ENCODE assay signal across 8 mouse cellular contexts in genomic region chr3:89228180-89228549, GRCm38 (mm10). TPM values are rescaled to one million over a fixed set of nuclear protein-coding genes. Genes with fewer than 3 reads are reported as not detected.
DNase-seq lines count a peak whose midpoint lies in the region; ATAC-seq and TF ChIP-seq lines count a peak whose summit lies in the region.

No protein-coding gene starts in this region.

- H3K27me3 ChIP-seq in intestine, embryonic 16.5 days (replicated peaks; ENCODE audit: control insufficient read depth, insufficient read depth, low read length), result peaks cover 4% of the 10 kb centered on the region; the same call in 1 of the 2 replicates
- H3K27me3 ChIP-seq in limb, embryonic 13.5 days, result peaks cover 25% of the 10 kb centered on the region
- no peaks in the 10 kb centered on the region for H3K27me3 ChIP-seq in midbrain, embryonic 14.5 days (ENCODE audit: control insufficient read depth, insufficient read depth, low read length)
- H3K27me3 ChIP-seq in small intestine, adult 2 months (ENCODE audit: control insufficient read depth, insufficient read depth, low read length), result peaks cover 21% of the 10 kb centered on the region

- TF ChIP-seq POLR2A in small intestine, adult 2 months (IDR thresholded peaks at IDR 0.05; ENCODE audit: low read depth, low read length), result no peak

- no peak overlapping the region for H3K27ac ChIP-seq in intestine, embryonic 16.5 days (ENCODE audit: low read length)
- peak overlapping the region; percentile 88; the same call in 1 of the 2 replicates for H3K27ac ChIP-seq in limb, embryonic 13.5 days
- H3K27ac ChIP-seq in midbrain, embryonic 14.5 days (replicated peaks; ENCODE audit: low read depth, low read length), result peak overlapping the region; percentile 93; the same call in 1 of the 2 replicates
- peak overlapping the region; percentile 31 for H3K27ac ChIP-seq in small intestine, adult 2 months (ENCODE audit: insufficient read depth, low read depth, low read length)

- DNase-seq in left cerebral cortex, adult 18-20 months (ENCODE audit: low spot score in 2 of 2), result peak; percentile 85 to 87
- DNase-seq in left cerebral cortex, adult 11 months (ENCODE audit: low spot score), result no peak
- DNase-seq in embryo, embryonic 9.5 days (ENCODE audit: extremely low spot score), result peak; percentile 89
- DNase-seq in midbrain, embryonic 14.5 days, result peak; percentile 93

- peak overlapping the region; percentile 58 for H3K9ac ChIP-seq in intestine, embryonic 16.5 days (ENCODE audit: low read depth, low read length)
- H3K9ac ChIP-seq in limb, embryonic 13.5 days, result peak overlapping the region; percentile 64
- H3K9ac ChIP-seq in midbrain, embryonic 14.5 days (replicated peaks; ENCODE audit: low read length), result no peak overlapping the region

- under 1% methylated on average over 20 of the region's 20 CpGs for WGBS in intestine, embryonic 16.5 days
- 0% methylated on average over 20 of the region's 20 CpGs for WGBS in limb, embryonic 13.5 days
- WGBS in midbrain, embryonic 14.5 days, result under 1% methylated on average over 20 of the region's 20 CpGs
- WGBS in small intestine, adult 2 months, result 1% methylated on average over 20 of the region's 20 CpGs

- H3K4me1 ChIP-seq in intestine, embryonic 16.5 days (ENCODE audit: control insufficient read depth, insufficient read depth, low read length), result peaks cover 35% of the 10 kb centered on the region
- H3K4me1 ChIP-seq in limb, embryonic 13.5 days, result peaks cover 41% of the 10 kb centered on the region
- H3K4me1 ChIP-seq in midbrain, embryonic 14.5 days (ENCODE audit: control insufficient read depth, insufficient read depth, low read length), result peaks cover 44% of the 10 kb centered on the region
- peaks cover 10% of the 10 kb centered on the region for H3K4me1 ChIP-seq in small intestine, adult 2 months (ENCODE audit: control insufficient read depth, insufficient read depth, insufficient read length, low read length)

- H3K9me3 ChIP-seq in intestine, embryonic 16.5 days (ENCODE audit: control insufficient read depth, low read length), result no peaks in the 10 kb centered on the region
- H3K9me3 ChIP-seq in limb, embryonic 13.5 days, result no peaks in the 10 kb centered on the region
- no peaks in the 10 kb centered on the region for H3K9me3 ChIP-seq in midbrain, embryonic 14.5 days (ENCODE audit: control insufficient read depth, low read length)

- H3K4me3 ChIP-seq in intestine, embryonic 16.5 days (ENCODE audit: low read length), result peak overlapping the region; percentile 47
- H3K4me3 ChIP-seq in limb, embryonic 13.5 days, result peak overlapping the region; percentile 46
- H3K4me3 ChIP-seq in midbrain, embryonic 14.5 days (replicated peaks; ENCODE audit: low read depth, low read length), result peak overlapping the region; percentile 47
- peak overlapping the region; percentile 63 for H3K4me3 ChIP-seq in small intestine, adult 2 months (ENCODE audit: low read depth, low read length)

- peak; percentile 97 for TF ChIP-seq CTCF in small intestine, adult 2 months (IDR thresholded peaks at IDR 0.05; ENCODE audit: extremely low read depth, insufficient read length, insufficient replicate concordance, low read depth, low read length)

- peak; percentile 76 for ATAC-seq in granulocyte monocyte progenitor cell, adult 5-6 weeks (replicated peaks; ENCODE audit: poor library complexity, severe bottlenecking)
- ATAC-seq in intestine, embryonic 16.5 days, result peak; percentile 61
- peak; percentile 54; the same call in 1 of the 2 replicates for ATAC-seq in limb, embryonic 13.5 days (ENCODE audit: low FRiP score, low read depth)
- peak; percentile 31; the same call in 1 of the 2 replicates for ATAC-seq in midbrain, embryonic 14.5 days (ENCODE audit: low FRiP score, low TSS enrichment)

- H3K4me2 ChIP-seq in intestine, embryonic 16.5 days (ENCODE audit: low read depth, low read length), result peak overlapping the region; percentile 72
- H3K4me2 ChIP-seq in limb, embryonic 13.5 days (replicated peaks), result peak overlapping the region; percentile 85
- peak overlapping the region; percentile 66 for H3K4me2 ChIP-seq in midbrain, embryonic 14.5 days (ENCODE audit: low read length)

- no peaks in the 10 kb centered on the region for H3K36me3 ChIP-seq in intestine, embryonic 16.5 days (ENCODE audit: control insufficient read depth, insufficient read depth, low read length)
- H3K36me3 ChIP-seq in limb, embryonic 13.5 days, result peaks cover 25% of the 10 kb centered on the region
- H3K36me3 ChIP-seq in midbrain, embryonic 14.5 days (ENCODE audit: control insufficient read depth, insufficient read depth, low read length), result peaks cover 14% of the 10 kb centered on the region
- no peaks in the 10 kb centered on the region for H3K36me3 ChIP-seq in small intestine, adult 2 months (ENCODE audit: control insufficient read depth, insufficient read depth, low read length)

RNA-seq across cellular contexts. Expression of gene Muc1, which starts 0.7 kb away (rescaled TPM):
- under 1 TPM; 0.45 to 0.63 TPM for total RNA-seq in left cerebral cortex, adult 18-20 months (2021)
- total RNA-seq in granulocyte monocyte progenitor cell, adult 5-6 weeks (2014; fragmentation: Nextera tagmentation), result not detected in 2 replicates
- total RNA-seq in granulocyte monocyte progenitor cell, adult 5-6 weeks (2017), result 0.04 TPM in 1 of 2 replicates, not detected in the other
- polyA plus RNA-seq in intestine, embryonic 16.5 days (2015; fragmentation: Nextera tagmentation; extraction: Ambion mirVana), result 13.2 and 13.4 TPM in 2 replicates
- polyA plus RNA-seq in limb, embryonic 13.5 days (2015; fragmentation: Nextera tagmentation; extraction: Ambion mirVana), result 0.64 and 1.1 TPM in 2 replicates
- 2.1 and 2.4 TPM in 2 replicates for polyA plus RNA-seq in midbrain, embryonic 14.5 days (2014; fragmentation: Nextera tagmentation; extraction: Ambion mirVana)
- 0.76 and 139 TPM in 2 replicates for polyA plus RNA-seq in small intestine, adult 2 months (2012; rRNA removed)

RNA-seq across cellular contexts. Expression of gene Mtx1, which starts 1.3 kb away (rescaled TPM):
- total RNA-seq in left cerebral cortex, adult 18-20 months (2021), result 10 to 100 TPM; 83.2 to 97.1 TPM
- 78.6 and 102 TPM in 2 replicates for total RNA-seq in granulocyte monocyte progenitor cell, adult 5-6 weeks (2014; fragmentation: Nextera tagmentation)
- total RNA-seq in granulocyte monocyte progenitor cell, adult 5-6 weeks (2017), result 76.4 and 114 TPM in 2 replicates
- polyA plus RNA-seq in intestine, embryonic 16.5 days (2015; fragmentation: Nextera tagmentation; extraction: Ambion mirVana), result 214 and 234 TPM in 2 replicates
- polyA plus RNA-seq in limb, embryonic 13.5 days (2015; fragmentation: Nextera tagmentation; extraction: Ambion mirVana), result 202 and 205 TPM in 2 replicates
- polyA plus RNA-seq in midbrain, embryonic 14.5 days (2014; fragmentation: Nextera tagmentation; extraction: Ambion mirVana), result 144 and 151 TPM in 2 replicates
- polyA plus RNA-seq in small intestine, adult 2 months (2012; rRNA removed), result 92.5 and 181 TPM in 2 replicates

RNA-seq across cellular contexts. Expression of gene Thbs3, which starts 13.2 kb away (rescaled TPM):
- 10 to 100 TPM; 16.0 to 19.4 TPM for total RNA-seq in left cerebral cortex, adult 18-20 months (2021)
- total RNA-seq in granulocyte monocyte progenitor cell, adult 5-6 weeks (2014; fragmentation: Nextera tagmentation), result not detected in 2 replicates
- total RNA-seq in granulocyte monocyte progenitor cell, adult 5-6 weeks (2017), result 0.13 TPM in 1 of 2 replicates, not detected in the other
- polyA plus RNA-seq in intestine, embryonic 16.5 days (2015; fragmentation: Nextera tagmentation; extraction: Ambion mirVana), result 18.9 and 20.3 TPM in 2 replicates
- polyA plus RNA-seq in limb, embryonic 13.5 days (2015; fragmentation: Nextera tagmentation; extraction: Ambion mirVana), result 63.7 and 69.8 TPM in 2 replicates
- 46.0 and 47.6 TPM in 2 replicates for polyA plus RNA-seq in midbrain, embryonic 14.5 days (2014; fragmentation: Nextera tagmentation; extraction: Ambion mirVana)
- 10.5 and 16.0 TPM in 2 replicates for polyA plus RNA-seq in small intestine, adult 2 months (2012; rRNA removed)

RNA-seq across cellular contexts. Expression of gene Krtcap2, which starts 17.6 kb away (rescaled TPM):
- 10 to 100 TPM; 66.0 to 67.7 TPM for total RNA-seq in left cerebral cortex, adult 18-20 months (2021)
- total RNA-seq in granulocyte monocyte progenitor cell, adult 5-6 weeks (2014; fragmentation: Nextera tagmentation), result 312 and 315 TPM in 2 replicates
- total RNA-seq in granulocyte monocyte progenitor cell, adult 5-6 weeks (2017), result 376 and 384 TPM in 2 replicates
- 316 and 334 TPM in 2 replicates for polyA plus RNA-seq in intestine, embryonic 16.5 days (2015; fragmentation: Nextera tagmentation; extraction: Ambion mirVana)
- 332 and 333 TPM in 2 replicates for polyA plus RNA-seq in limb, embryonic 13.5 days (2015; fragmentation: Nextera tagmentation; extraction: Ambion mirVana)
- 199 and 237 TPM in 2 replicates for polyA plus RNA-seq in midbrain, embryonic 14.5 days (2014; fragmentation: Nextera tagmentation; extraction: Ambion mirVana)
- 120 and 182 TPM in 2 replicates for polyA plus RNA-seq in small intestine, adult 2 months (2012; rRNA removed)

RNA-seq across cellular contexts. Expression of gene Trim46, which starts 17.9 kb away (rescaled TPM):
- 10 to 100 TPM; 76.1 to 77.1 TPM for total RNA-seq in left cerebral cortex, adult 18-20 months (2021)
- total RNA-seq in granulocyte monocyte progenitor cell, adult 5-6 weeks (2014; fragmentation: Nextera tagmentation), result 3.7 and 6.0 TPM in 2 replicates
- total RNA-seq in granulocyte monocyte progenitor cell, adult 5-6 weeks (2017), result 0.52 and 2.8 TPM in 2 replicates
- 3.9 TPM in 2 replicates for polyA plus RNA-seq in intestine, embryonic 16.5 days (2015; fragmentation: Nextera tagmentation; extraction: Ambion mirVana)
- polyA plus RNA-seq in limb, embryonic 13.5 days (2015; fragmentation: Nextera tagmentation; extraction: Ambion mirVana), result 6.1 and 6.8 TPM in 2 replicates
- 63.4 and 71.8 TPM in 2 replicates for polyA plus RNA-seq in midbrain, embryonic 14.5 days (2014; fragmentation: Nextera tagmentation; extraction: Ambion mirVana)
- 4.3 and 8.7 TPM in 2 replicates for polyA plus RNA-seq in small intestine, adult 2 months (2012; rRNA removed)
